Mouse (Mus musculus) testis, adult 2 months (tissue): ENCODE results near the gene Tgfa. TPM values are rescaled to one million over a fixed set of nuclear protein-coding genes. Genes with fewer than 3 reads are reported as not detected.

Experiments
- H3K27ac ChIP-seq: fragments of 200-500 bp; 2 replicates; pipeline ENCODE4 v1.5.1; 2012; ENCODE audit warnings: low read depth, low read length; ENCODE audit not compliant: control insufficient read depth, insufficient read depth
- H3K27me3 ChIP-seq: fragments of 200-500 bp; 2 replicates; pipeline ENCODE4 v1.6.1; 2012; ENCODE audit warnings: mild to moderate bottlenecking, low read length, moderate library complexity; ENCODE audit not compliant: control insufficient read depth, insufficient read depth
- H3K36me3 ChIP-seq: fragments of 200-500 bp; 2 replicates; pipeline ENCODE4 v1.6.1; 2012; ENCODE audit warnings: mild to moderate bottlenecking, low read length; ENCODE audit not compliant: control insufficient read depth, insufficient read depth
- H3K4me1 ChIP-seq: fragments of 200-500 bp; 2 replicates; pipeline ENCODE4 v1.6.1; 2012; ENCODE audit warnings: low read length; ENCODE audit not compliant: control insufficient read depth, insufficient read depth
- H3K4me3 ChIP-seq: fragments of 200-500 bp; 2 replicates; pipeline ENCODE4 v1.5.1; 2012; ENCODE audit warnings: low read depth, mild to moderate bottlenecking, low read length, moderate library complexity, mixed read lengths; ENCODE audit not compliant: control insufficient read depth
- CTCF ChIP-seq: fragments of 200-500 bp; IDR thresholded peaks from 2 replicates; pipeline ENCODE4 v1.5.1; 2012; ENCODE audit warnings: low read depth, mild to moderate bottlenecking, inconsistent platforms, low read length, moderate library complexity; ENCODE audit not compliant: control insufficient read depth, insufficient read depth, insufficient replicate concordance
- POLR2A ChIP-seq: fragments of 200-500 bp; IDR thresholded peaks from 2 replicates; pipeline ENCODE4 v1.6.1; 2012; ENCODE audit warnings: low read depth, mild to moderate bottlenecking, inconsistent platforms, low read length, moderate library complexity; ENCODE audit not compliant: control insufficient read depth
- polyA plus RNA-seq: library from polyadenylated mRNA; depleted of rRNA; stranded (reverse); fragments of >200 nt; gene quantifications from 2 replicates; pipeline ENCODE4 v1.2.3, GENCODE M21; 2012

Tgfa gene
- polyA plus RNA-seq, 1 experiment: 2.7 TPM

GRCm38 (mm10) chr6:86206014-86206413 lies 11.0 kb downstream of the Tgfa start:
- TF ChIP-seq CTCF: no peak
- no peak for TF ChIP-seq POLR2A
- Histone ChIP-seq H3K4me1 (no peaks in the 10 kb centered on the region; the same call in 1 of the 2 replicates), H3K36me3 (no peaks in the 10 kb centered on the region), H3K27ac (no peak overlapping the region), H3K27me3 (no peaks in the 10 kb centered on the region), H3K4me3 (no peak overlapping the region)

GRCm38 (mm10) chr6:86206985-86207384 lies 12.0 kb downstream of the Tgfa start:
- Histone ChIP-seq H3K27me3 (no peaks in the 10 kb centered on the region), H3K4me1 (no peaks in the 10 kb centered on the region; the same call in 1 of the 2 replicates), H3K36me3 (no peaks in the 10 kb centered on the region), H3K27ac (no peak overlapping the region), H3K4me3 (no peak overlapping the region)
- TF ChIP-seq POLR2A: no peak
- no peak for TF ChIP-seq CTCF

GRCm38 (mm10) chr6:86209133-86210016 lies 14.4 kb downstream of the Tgfa start:
- Histone ChIP-seq H3K27ac (peak overlapping the region; percentile 31; the same call in 1 of the 2 replicates), H3K4me1 (no peaks in the 10 kb centered on the region; the same call in 1 of the 2 replicates), H3K27me3 (no peaks in the 10 kb centered on the region), H3K4me3 (no peak overlapping the region), H3K36me3 (no peaks in the 10 kb centered on the region)
- TF ChIP-seq POLR2A: no peak
- TF ChIP-seq CTCF: no peak

GRCm38 (mm10) chr6:86210017-86210408 lies 15.0 kb downstream of the Tgfa start:
- Histone ChIP-seq H3K27ac (peak overlapping the region; percentile 31; the same call in 1 of the 2 replicates), H3K27me3 (no peaks in the 10 kb centered on the region), H3K36me3 (no peaks in the 10 kb centered on the region), H3K4me1 (no peaks in the 10 kb centered on the region; the same call in 1 of the 2 replicates), H3K4me3 (no peak overlapping the region)
- no peak for TF ChIP-seq CTCF
- TF ChIP-seq POLR2A: no peak

GRCm38 (mm10) chr6:86210619-86211018 lies 15.6 kb downstream of the Tgfa start:
- H3K4me3 ChIP-seq: no peak overlapping the region
- TF ChIP-seq CTCF (no peak), POLR2A (no peak)
- no peaks in the 10 kb centered on the region for H3K27me3 ChIP-seq
- no peaks in the 10 kb centered on the region; the same call in 1 of the 2 replicates for H3K4me1 ChIP-seq
- no peaks in the 10 kb centered on the region for H3K36me3 ChIP-seq
- H3K27ac ChIP-seq: no peak overlapping the region

GRCm38 (mm10) chr6:86211081-86211763 lies 16.2 kb downstream of the Tgfa start:
- H3K27me3 ChIP-seq: no peaks in the 10 kb centered on the region
- no peak for TF ChIP-seq POLR2A
- no peak for TF ChIP-seq CTCF
- H3K27ac ChIP-seq: no peak overlapping the region
- no peak overlapping the region for H3K4me3 ChIP-seq
- no peaks in the 10 kb centered on the region for H3K36me3 ChIP-seq
- H3K4me1 ChIP-seq: no peaks in the 10 kb centered on the region; the same call in 1 of the 2 replicates

- Histone ChIP-seq H3K27ac (peak overlapping the region; percentile 19), H3K4me1 (no peaks in the 10 kb centered on the region; the same call in 1 of the 2 replicates), H3K4me3 (no peak overlapping the region), H3K36me3 (no peaks in the 10 kb centered on the region), H3K27me3 (no peaks in the 10 kb centered on the region)
- TF ChIP-seq POLR2A: no peak
- TF ChIP-seq CTCF: no peak
Measured at GRCm38 (mm10) chr6:86212871-86213640, 18.0 kb downstream of the Tgfa start.
